Mouse (Mus musculus) layer of hippocampus, postnatal 36 days (tissue): ENCODE data around the gene Kif21b. TPM values are rescaled to one million over a fixed set of nuclear protein-coding genes. Genes with fewer than 3 reads are reported as not detected.

Experiments
- DNase-seq, 2 experiments: peaks; one replicate each; pipeline ENCODE4 v3.0.0; 2022
- total RNA-seq, 2 experiments: library from RNA; stranded (reverse); gene quantifications; 2 replicates each; pipeline ENCODE4 v1.2.3; 2021

The Kif21b gene
- total RNA-seq, 2 experiments from 2014 or later = 34.5 to 36.2 TPM

DNA sequence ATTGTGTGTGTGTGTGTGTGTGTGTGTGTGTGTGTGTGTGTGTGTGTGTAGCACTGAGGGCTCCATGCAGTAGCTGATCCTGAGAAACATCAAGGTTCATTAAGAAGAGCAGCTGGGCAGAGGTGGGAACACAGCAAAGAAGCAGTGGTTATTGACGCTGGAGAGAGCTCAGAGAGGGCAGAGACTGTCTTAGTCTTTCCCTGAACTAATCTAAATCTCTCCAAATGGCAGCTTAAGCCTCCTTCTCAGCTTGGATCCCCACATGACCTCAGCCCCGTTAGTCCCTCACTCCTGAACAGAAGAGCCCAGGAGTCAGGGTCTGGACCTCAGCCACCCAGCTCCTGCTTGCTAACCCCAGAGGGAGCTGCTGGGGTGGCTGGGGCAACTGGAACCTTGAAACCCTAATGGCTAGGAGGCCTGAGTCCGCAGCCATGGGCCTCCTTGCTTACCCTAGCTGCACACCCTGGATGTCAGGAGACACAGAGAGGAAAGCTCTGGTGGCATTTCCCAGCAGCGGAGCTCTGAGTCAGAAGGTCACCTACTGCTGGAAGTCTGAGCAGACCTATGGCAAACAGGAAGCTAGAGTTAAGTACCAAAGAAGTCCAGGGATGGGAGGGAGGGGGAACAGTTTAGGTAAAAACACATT lies 2.1 kb upstream of the Kif21b start:
- no peak for DNase-seq

DNA sequence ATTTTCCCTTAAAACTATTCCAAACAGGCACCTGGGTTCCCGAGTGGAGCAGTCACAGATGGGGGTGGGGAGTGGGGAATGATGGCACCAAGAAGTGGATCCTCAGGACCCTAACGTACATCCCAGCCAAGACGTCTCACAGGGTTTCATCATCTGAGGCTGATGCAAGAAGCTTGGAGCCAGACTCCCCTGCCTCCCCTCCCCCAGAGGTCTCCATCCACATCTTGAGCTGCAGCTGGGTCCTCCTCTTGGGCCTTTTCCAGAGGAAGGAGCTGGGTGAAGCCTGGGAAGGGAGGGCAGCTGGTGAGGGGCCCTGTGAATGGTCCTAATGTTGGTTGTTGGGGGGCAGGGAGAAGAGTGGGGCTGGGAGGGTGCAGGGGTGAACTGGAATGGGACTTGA lies 1.1 kb upstream of the Kif21b start:
- DNase-seq = no peak

DNA sequence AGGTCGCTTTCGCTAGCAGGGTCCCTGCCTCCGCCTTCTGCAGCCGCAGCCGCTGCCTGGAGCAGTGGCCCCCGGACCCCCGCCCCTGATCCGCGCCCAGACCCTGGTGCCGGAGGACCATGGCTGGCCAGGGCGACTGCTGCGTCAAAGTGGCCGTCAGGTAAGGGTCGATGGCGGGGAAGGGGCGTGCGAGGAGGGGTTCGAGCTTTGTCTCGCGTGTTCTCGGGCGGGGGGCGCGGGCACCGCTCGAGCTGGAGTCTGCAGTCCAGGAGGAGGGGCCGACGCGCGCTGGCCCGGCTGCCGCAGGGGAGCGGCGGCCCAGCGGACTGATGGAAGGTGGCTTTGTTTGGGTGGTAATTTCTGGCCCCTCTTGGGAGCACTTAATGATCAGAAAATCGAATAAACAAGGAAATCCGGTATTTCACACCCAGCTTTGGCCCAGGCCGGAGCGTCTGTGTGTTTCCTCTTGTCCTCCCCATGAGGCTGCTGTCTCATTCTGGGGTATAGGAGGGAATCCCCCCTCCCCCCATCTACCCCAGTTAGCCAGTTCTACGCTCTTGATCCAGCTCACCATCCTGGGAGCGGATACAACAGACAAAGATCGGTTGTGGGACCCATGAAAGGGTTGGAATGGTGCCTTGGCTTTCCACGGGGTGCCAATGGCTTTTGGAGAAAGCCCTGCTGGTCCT lies 558 bp downstream of the Kif21b start:
- no peak for DNase-seq

GRCm38 (mm10) chr1:136132386-136133201 lies 1.4 kb downstream of the Kif21b start:
- DNase-seq = no peak

DNA sequence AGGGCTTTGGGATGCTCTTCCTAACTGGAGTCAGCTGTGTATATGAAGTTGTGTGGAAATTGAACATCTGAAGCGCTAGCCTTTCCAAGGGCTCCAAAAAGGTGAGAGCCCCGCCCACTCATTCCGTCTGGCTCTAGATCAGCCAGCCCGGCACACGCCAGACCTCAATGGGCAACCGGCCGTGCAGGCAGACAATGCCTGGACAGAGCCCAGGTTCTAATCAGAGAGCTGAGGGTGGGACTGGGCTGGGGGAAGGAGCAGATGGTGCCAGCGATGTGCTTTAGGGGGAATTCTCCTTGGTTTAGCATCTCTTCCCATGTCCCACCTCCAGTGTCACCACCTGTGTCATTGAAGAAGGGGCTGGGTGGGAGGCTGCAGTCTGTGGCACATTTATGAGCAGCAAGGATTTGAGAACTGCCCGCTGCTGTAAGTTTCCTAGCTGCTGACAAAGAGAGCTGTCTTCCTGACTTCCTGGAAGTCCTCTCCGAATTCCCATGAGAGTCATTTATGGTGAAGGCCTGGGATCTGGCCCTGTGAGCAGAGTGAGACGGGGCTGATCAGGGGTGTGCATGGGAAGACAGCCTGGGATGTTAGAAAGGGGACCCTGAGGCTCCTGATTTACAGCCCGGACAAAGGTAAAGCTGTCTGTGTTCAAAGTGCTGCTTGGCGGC lies 2.5 kb downstream of the Kif21b start:
- DNase-seq = no peak

- no peak for DNase-seq
Measured at GRCm38 (mm10) chr1:136134547-136134946, 3.4 kb downstream of the Kif21b start.

GRCm38 (mm10) chr1:136135046-136135445 lies 3.9 kb downstream of the Kif21b start:
- no peak for DNase-seq

DNA sequence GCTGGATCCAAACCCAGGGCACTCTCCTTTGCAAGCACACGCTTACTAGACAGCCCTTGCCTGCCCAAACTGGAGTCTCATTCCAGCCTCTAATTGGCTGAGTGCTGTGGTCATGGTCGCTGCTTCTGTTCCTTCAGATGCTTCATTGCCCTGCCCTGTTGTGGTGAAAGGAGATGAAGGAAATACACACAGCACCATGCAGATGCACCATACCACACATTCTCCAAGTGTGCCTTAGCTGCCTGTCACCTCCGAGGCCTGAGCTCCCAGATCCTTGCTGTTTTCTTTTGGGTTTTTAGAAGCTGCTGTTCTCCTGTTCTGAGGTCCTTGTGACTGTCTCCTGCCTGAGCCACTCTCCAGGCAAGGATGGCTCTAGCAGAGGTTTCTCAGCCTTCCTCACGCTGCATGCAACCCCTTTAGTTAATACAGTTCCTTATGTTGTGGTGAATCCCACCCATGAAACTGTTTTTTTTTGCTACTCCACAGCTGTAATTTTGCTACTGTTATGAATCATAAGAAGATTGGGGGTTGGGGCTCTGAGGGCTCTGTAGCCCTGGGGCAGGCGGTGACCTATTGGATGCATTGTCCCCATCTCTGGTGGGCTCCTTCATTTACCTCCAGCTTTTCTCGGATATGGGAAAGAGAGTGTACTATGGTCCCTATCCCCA lies 4.7 kb downstream of the Kif21b start:
- DNase-seq = no peak

DNA sequence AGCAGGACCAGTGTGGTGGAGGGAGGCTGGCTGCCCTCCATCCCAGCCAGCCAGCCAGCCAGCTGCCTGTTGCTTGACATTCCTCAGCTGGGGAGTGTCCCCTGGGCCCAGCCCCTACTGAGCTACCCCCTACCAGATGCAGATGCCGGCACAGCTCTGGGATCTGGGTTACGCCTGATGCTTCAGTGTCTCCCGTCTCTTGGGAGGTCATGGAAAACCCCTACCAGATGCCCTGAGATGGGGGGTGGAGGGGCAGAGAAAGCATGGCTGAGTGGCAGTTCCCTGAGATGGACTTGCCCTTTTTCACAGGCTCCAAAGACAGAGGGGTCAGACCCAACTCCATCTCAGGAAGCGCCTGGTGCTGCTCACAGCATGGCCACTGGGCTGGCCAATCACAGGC lies 5.4 kb downstream of the Kif21b start:
- no peak for DNase-seq

- DNase-seq = no peak
Measured at GRCm38 (mm10) chr1:136137071-136137531, 5.9 kb downstream of the Kif21b start.

DNA sequence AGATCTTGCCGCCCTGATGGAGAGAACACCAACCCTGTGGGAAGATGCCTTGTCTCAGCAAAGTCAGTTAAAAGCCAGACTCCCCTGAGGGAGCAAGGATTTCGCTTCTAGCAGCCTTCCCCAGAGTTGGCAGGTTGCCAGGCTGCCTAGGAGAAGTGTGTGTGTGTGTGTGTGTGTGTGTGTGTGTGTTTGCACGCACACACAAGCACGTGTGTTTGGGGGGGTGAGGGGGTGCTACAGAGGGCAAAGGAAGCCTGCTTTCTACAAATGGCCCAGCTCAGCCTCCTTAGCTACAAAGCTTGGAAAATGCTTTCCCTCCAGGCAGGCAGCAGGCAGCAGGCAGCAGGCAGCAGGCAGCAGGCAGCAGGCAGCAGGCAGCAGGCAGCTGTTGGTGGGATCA lies 6.4 kb downstream of the Kif21b start:
- no peak for DNase-seq

- DNase-seq = no peak
Measured at GRCm38 (mm10) chr1:136138191-136138830, 7.1 kb downstream of the Kif21b start.

- DNase-seq = peak; percentile 82 to 88
Measured at GRCm38 (mm10) chr1:136139990-136140640, 8.9 kb downstream of the Kif21b start.

DNA sequence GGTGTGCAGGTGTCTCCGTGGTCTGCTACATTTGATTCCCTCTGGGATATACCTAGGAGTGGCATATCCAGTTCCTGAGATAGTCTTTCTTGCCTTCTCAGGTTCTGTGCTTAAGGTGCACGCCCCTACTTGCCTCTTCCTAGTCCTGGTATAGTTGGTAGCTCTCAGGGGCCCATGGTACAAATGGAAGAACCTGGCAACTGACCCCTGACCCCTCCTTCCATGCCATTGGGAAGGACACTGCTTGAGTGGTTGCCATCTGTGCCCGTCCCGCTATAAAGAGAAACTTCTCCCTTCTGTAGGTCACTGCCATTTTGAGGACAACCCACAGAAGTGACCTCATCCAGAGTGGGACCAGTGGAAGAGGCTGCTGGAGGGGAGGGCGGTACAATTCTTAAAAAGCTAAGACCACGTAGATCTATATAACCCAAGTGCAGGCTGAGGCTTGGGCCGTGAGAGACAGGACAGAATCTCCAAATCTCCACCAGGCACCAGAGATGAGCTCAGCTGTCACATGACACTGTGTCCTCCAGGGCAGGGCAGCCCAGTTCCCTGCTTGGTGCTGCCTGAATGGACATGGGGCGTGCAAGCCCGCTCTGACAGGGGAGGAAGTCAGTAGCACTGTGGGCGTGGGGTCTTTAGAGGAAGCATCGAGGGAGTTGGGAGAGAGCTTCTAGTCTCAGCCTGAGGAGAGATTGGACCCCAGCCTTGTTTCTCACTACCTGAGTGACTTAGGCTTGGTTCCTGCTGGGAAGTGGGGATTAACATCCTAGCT lies 10.2 kb downstream of the Kif21b start:
- no peak for DNase-seq

- DNase-seq = peak; percentile 64 to 69
Measured at GRCm38 (mm10) chr1:136142336-136142735, 11.1 kb downstream of the Kif21b start.

DNA sequence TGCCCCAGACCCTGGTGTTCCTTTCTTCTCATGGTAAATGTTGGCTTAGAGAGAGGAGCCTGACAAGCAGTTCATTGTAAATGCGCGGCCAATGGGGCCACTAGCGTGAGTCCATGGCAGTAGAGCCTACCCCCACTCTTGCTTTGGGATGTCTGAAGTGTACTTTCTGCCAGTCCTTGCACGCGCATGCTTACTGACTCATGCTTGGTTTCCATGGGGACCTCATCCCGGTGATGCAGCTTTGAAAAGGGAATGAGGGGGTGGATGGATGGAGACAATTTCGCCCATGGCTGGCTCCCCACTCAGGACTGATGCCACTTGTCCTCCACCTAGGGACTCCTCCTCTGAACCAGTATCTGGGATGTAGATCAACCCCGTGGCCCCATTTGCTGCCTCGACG lies 12.3 kb downstream of the Kif21b start:
- DNase-seq = peak; percentile 70 to 71

DNA sequence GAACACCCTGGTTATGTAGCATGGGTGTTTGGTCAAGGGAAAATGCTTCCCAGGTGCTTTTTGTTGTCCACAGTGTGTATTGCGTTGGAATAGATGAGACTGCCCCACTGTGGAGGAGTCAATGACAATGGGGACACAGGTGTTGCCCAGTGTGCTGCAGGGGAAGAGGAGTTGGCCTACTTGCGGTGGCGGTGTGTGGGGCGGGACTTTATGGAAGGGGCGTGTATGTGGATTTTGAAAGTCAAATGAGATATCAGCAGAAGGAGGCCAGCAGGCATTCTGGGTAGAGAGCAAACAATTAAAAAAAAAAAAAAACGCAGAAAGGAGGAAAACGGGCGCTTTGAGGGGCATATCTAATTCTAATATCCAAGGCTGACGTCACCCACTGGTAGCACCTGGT lies 18.5 kb downstream of the Kif21b start:
- DNase-seq = no peak

- DNase-seq = no peak
Measured at GRCm38 (mm10) chr1:136151371-136151770, 20.2 kb downstream of the Kif21b start.

- DNase-seq = no peak
Measured at GRCm38 (mm10) chr1:136156304-136156703, 25.1 kb downstream of the Kif21b start.

DNA sequence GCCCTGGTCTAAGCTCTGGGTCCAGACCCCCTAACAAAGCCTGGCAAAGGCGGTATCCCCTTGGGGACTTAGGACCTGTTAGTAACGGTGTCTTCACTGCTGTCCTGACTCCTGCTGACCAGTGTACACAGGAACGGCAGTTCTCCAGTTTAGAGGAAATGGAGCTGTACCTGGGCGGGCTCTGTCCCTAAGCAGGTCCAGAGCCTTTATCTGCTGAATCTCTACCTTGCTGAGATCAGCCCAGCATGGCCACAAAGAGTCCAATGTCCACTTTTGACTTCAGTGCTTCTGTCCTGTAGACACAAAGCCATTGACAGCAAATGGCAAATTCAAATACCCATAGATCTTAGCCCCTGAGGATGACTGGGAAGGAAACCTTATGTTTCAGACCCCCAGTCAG lies 25.8 kb downstream of the Kif21b start:
- DNase-seq = no peak
